Mouse (Mus musculus) naive thymus-derived CD4-positive, alpha-beta T cell, adult 2 months (primary cell): Measurements from ENCODE around the gene Cd63.

ENCODE experiments used
- DNase-seq: peaks from one replicate; pipeline ENCODE4 v3.0.0-alpha.2; 2011; ENCODE audit warnings: low read depth

Gene Cd63

DNA sequence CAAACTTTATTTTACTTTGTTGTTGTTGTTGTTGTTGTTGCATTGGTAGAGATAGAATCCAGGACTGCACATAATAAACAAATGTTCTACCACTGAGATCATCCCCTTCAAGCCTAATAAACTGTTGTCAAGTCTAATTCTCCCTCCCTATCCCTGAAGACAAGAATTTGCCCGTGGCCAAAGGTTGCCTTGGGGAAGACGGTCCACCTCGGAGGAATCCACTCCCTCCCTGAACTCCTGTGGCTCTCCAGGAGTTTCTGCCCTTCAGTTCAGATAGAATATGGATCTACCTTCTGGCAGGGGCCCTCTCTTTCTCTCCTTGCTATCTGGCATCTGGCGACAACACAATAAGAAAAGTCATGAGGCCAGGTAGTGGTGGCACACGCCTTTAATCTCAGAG, 4.0 kb downstream of the Cd63 start:
- DNase-seq, result no peak

- no peak for DNase-seq
These were observed 8.1 kb downstream of the Cd63 start for GRCm38 (mm10) chr10:128908778-128909448.

- DNase-seq, result no peak
These were observed 8.8 kb downstream of the Cd63 start for GRCm38 (mm10) chr10:128909567-128910028.

- DNase-seq, result no peak
These were observed 9.5 kb downstream of the Cd63 start for GRCm38 (mm10) chr10:128910066-128910841.

GRCm38 (mm10) chr10:128911430-128911829, 10.6 kb downstream of the Cd63 start:
- no peak for DNase-seq

DNA sequence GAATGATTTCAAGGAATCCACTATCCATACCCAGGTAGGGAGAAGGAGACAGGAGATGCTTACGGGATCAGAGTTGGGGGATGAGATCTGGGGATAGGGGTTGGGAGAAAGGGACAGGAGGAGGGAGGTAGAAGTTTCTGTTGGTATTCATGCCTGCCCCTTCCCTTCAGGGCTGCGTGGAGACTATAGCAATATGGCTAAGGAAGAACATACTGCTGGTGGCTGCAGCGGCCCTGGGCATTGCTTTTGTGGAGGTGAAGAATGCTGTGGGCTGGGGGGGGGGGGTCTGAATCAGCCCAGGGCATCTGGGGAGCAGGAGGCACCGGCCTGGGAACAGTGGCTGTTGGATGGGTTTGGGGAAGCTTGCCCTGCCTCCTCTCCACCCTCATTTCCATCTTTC, 11.5 kb downstream of the Cd63 start:
- DNase-seq, result no peak

GRCm38 (mm10) chr10:128912791-128913190, 12.0 kb downstream of the Cd63 start:
- DNase-seq, result no peak

- DNase-seq, result peak; percentile 90
These were observed 12.4 kb downstream of the Cd63 start for GRCm38 (mm10) chr10:128913219-128913618.

- no peak for DNase-seq
These were observed 12.9 kb downstream of the Cd63 start for GRCm38 (mm10) chr10:128913696-128914095.

- DNase-seq, result no peak
These were observed 14.8 kb downstream of the Cd63 start for GRCm38 (mm10) chr10:128915550-128915949.

- DNase-seq, result no peak
These were observed 15.9 kb downstream of the Cd63 start for GRCm38 (mm10) chr10:128916665-128917064.

DNA sequence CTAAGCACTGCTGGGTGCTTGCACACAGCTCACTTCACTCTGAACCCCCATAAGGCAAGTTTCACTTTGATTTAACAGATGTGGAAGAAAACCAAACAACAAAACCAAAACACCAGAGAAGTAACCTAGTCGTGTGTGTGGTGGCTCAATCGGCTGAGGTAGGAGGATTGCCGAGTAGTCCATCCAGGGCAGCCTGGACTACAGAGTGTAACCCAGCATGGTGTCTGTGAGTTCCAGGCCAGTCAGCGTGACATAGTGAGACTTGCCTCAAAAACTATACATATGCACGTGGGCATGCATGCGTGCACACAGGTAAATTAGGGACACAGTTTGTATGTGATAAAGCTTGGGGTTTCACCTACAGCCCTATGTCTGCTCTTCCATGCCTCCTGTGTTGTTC, 16.6 kb downstream of the Cd63 start:
- DNase-seq, result no peak

GRCm38 (mm10) chr10:128918246-128918645, 17.5 kb downstream of the Cd63 start:
- DNase-seq, result no peak

GRCm38 (mm10) chr10:128919203-128919631, 18.4 kb downstream of the Cd63 start:
- DNase-seq, result no peak

GRCm38 (mm10) chr10:128919966-128920365, 19.2 kb downstream of the Cd63 start:
- no peak for DNase-seq

- no peak for DNase-seq
These were observed 20.0 kb downstream of the Cd63 start for GRCm38 (mm10) chr10:128920736-128921161.

DNA sequence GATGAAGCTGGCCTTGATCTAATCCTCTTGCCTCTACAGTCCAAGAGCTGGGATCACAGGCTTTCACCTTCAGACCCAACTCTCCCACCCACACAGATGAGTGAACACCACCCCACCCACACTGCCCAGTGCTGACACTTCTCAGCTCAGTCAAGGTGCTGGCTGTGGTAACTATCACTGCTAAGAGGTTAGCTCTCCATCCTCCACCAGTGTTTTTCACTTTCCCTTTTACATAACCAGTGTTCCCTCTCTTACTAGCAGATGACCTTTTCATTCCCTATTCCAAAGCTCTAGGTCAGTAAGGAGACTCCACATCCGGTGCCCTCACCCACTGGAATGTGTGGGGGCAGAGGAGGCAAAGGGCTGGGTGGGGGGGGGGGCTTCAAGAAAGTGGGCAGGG, 20.5 kb downstream of the Cd63 start:
- no peak for DNase-seq

DNA sequence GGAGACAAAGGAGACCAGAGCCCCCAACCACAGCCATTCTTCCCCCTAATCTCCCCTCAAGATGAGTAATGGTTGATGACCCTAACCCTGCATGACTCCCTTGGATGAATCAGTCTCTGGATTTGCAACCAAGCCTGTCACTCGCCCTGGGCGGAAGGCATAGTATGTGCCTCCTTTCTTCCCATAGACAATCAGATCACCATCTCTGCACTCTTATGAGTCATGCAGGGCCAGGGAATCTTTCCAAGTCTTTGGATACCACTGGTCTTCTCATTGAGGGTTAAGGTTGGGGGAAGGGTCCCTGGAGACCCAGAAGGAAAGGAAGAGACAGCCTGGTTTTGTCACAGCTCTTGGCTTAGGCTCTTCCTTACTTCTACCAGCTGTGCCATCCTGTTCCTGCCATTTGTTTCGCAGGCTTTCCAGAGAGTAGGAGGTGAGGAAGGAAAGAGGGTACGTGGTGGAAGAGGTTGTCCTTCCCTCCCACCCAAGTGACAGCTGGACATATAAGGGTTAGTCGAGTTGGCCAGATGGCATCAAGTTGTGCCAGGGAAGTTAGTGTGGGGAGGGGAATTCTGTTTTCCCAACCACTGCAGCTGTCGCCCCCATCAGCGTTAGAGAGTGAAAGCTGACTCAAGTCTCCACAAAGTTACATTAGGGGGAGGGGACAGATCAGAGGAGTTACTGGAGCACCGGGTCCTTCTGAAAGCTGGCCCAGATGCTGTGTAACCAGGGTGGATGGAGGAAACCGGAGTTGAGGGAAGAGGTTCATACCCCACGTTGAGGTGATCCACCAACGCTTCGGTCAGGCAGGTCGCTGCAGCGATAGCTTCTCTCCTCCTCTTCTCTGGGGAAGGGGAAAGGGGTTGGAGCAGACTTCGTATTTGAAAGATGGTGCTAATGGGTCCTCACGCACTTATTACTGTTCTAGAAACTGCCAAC, 21.4 kb downstream of the Cd63 start:
- DNase-seq, result no peak

DNA sequence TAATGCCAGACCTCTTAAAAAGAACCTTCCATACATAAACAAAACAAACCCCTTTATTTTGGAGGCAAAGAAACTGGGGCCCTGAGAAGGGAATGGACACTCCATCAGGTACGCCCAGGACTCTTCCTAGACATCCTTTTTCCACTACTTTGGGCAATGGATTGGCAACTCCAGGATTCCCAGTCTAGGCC, 21.9 kb downstream of the Cd63 start, which contains the start of gene Rdh5:
Gene Rdh5 (minus strand): TSS at position 67 of the 191 bp plus-strand sequence.
- DNase-seq, result no peak

GRCm38 (mm10) chr10:128923013-128923691, 22.4 kb downstream of the Cd63 start:
- DNase-seq, result peak; percentile 91

DNA sequence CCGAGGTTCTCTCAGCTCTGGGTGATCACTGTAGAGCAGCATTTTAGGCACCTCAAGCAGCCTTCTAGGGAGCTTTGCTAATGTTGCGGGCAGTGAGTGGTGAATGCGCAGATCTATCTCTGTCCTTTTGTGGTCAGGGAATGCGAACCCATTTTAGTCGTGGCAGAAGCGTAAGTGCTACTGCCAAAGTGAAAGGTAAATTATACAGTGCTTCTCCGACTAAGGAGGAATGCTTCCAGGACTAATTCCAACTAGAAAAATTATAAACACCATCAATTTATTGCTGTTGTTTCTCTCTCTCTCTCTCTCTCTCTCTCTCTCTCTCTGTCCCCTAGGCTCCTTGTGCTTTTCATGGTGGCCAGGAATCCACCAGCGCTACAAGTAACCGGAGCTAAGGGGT, 23.1 kb downstream of the Cd63 start, which contains the start of gene Bloc1s1:
Gene Bloc1s1 (minus strand): TSS at position 101 of the 400 bp plus-strand sequence.
- DNase-seq, result no peak

- DNase-seq, result no peak
These were observed 27.6 kb downstream of the Cd63 start for GRCm38 (mm10) chr10:128928356-128928755.
